Mouse (Mus musculus) liver, postnatal 0 days (tissue): Measurements from ENCODE around the gene Glb1.
A peak's percentile ranks its signal among the peaks of the same experiment; 100 is the strongest.

Experiments
- CTCF ChIP-seq: sonication (generic); IDR thresholded peaks from 2 replicates; pipeline ENCODE4 v1.5.1; 2016; ENCODE audit warnings: antibody characterized with exemption, low read depth
- EP300 ChIP-seq: IDR thresholded peaks from 2 replicates; pipeline ENCODE4 v1.6.1; 2016; ENCODE audit warnings: antibody characterized with exemption, low read depth, mild to moderate bottlenecking

GRCm38 (mm10) chr9:114400949-114401684 lies at the start of gene Glb1, which contains the start of gene Tmppe:
- TF ChIP-seq CTCF: peak; percentile 54
- TF ChIP-seq EP300: no peak
